In the genomic region with DNA sequence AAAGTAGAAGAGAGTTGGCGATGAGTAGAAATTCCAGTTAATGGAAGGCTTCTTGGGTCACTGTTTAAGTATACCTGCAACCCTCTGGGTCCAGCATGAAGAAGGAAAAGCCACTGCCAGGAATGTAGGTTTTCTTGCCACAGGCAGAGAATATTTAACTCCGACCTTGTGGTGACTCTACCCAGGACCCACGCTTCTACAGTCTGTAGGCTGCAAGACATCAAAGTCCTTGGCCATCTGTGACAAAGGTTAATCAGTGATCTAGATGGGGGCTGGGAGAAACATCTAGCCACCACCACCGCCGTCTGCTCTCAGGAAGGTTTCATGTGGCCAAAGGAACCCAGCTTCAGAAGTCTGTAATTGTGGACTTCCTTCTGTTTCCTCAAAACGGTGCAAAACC, we compare ENCODE assay signal across 10 mouse cellular contexts.
DNase-seq lines count a peak whose midpoint lies in the region; ATAC-seq and TF ChIP-seq lines count a peak whose summit lies in the region.
"Had no signal": no experiment of that assay in that cellular context is flagged by ENCODE, and none has a peak within 500 bp of the region (broad histone marks: within the 10 kb centered on the region; RNA-seq: fewer than 3 reads in every experiment).

No protein-coding gene starts in this region.

- H3K36me3 ChIP-seq in liver, adult 2 months (ENCODE audit: control insufficient read depth, insufficient read depth, low read length): no peaks in the 10 kb centered on the region
- H3K36me3 ChIP-seq in intestine, embryonic 15.5 days: no peaks in the 10 kb centered on the region
- H3K36me3 ChIP-seq in liver, postnatal 0 days (replicated peaks; ENCODE audit: insufficient read depth, low read length): no peaks in the 10 kb centered on the region
- H3K36me3 ChIP-seq: embryonic facial prominence, embryonic 13.5 days had no signal

- H3K9ac ChIP-seq in liver, adult 2 months (ENCODE audit: low read depth, low read length): no peak overlapping the region
- H3K9ac ChIP-seq in intestine, embryonic 15.5 days: no peak overlapping the region
- no peak overlapping the region for H3K9ac ChIP-seq in liver, postnatal 0 days (replicated peaks)
- H3K9ac ChIP-seq: embryonic facial prominence, embryonic 13.5 days had no signal

- peak; percentile 85 for DNase-seq in liver, adult 2 months (ENCODE audit: extremely low read depth, low read depth, low spot score)
- DNase-seq in liver: no peak
- peak; percentile 84 for DNase-seq in kidney, postnatal 14 days
- DNase-seq in liver, postnatal 0 days: no peak
- DNase-seq in right cerebral cortex, postnatal 25 days: no peak
- no peak for DNase-seq in embryo, embryonic 10.5 days (ENCODE audit: low spot score)
- DNase-seq: lung, postnatal 14 days had no signal

- TF ChIP-seq CTCF in liver, adult 2 months (IDR thresholded peaks at IDR 0.05; ENCODE audit: low read depth, low read length): no peak
- no peak for TF ChIP-seq CTCF in liver, postnatal 0 days (IDR thresholded peaks at IDR 0.05; ENCODE audit: low read depth)

- H3K27ac ChIP-seq in liver, adult 2 months (replicated peaks; ENCODE audit: insufficient read depth, low read depth, low read length): peak overlapping the region; percentile 98
- peak overlapping the region; percentile 79; the same call in 1 of the 2 replicates for H3K27ac ChIP-seq in intestine, embryonic 15.5 days
- H3K27ac ChIP-seq in liver, postnatal 0 days (ENCODE audit: low read depth): peak overlapping the region; percentile 88
- H3K27ac ChIP-seq: embryonic facial prominence, embryonic 13.5 days had no signal

- no peak for TF ChIP-seq POLR2A in liver, adult 2 months (IDR thresholded peaks at IDR 0.05; ENCODE audit: extremely low read depth, insufficient read depth, low read length)

- ATAC-seq in intestine, embryonic 15.5 days: peak; percentile 54; the same call in 1 of the 2 replicates
- ATAC-seq in liver, postnatal 0 days: peak; percentile 58

- peaks cover 44% of the 10 kb centered on the region for H3K4me1 ChIP-seq in liver, adult 2 months (ENCODE audit: control insufficient read depth, insufficient read depth, low read length)
- H3K4me1 ChIP-seq in intestine, embryonic 15.5 days (replicated peaks): peaks cover 9% of the 10 kb centered on the region
- H3K4me1 ChIP-seq in liver, postnatal 0 days (ENCODE audit: insufficient read depth): peaks cover 32% of the 10 kb centered on the region

- H3K4me3 ChIP-seq in liver, adult 2 months (ENCODE audit: insufficient read depth, low read depth, low read length): no peak overlapping the region
- H3K4me3 ChIP-seq in intestine, embryonic 15.5 days (replicated peaks): no peak overlapping the region
- no peak overlapping the region for H3K4me3 ChIP-seq in liver, postnatal 0 days (ENCODE audit: low read depth, low read length)
- H3K4me3 ChIP-seq: embryonic facial prominence, embryonic 13.5 days; myocyte had no signal

- WGBS in liver, adult 2 months: 26% methylated on average over 6 of the region's 6 CpGs
- WGBS in intestine, embryonic 15.5 days: 59% methylated on average over 6 of the region's 6 CpGs
- WGBS in liver, postnatal 0 days (ENCODE audit: insufficient replicate concordance): 46% methylated on average over 6 of the region's 6 CpGs

- peaks cover 4% of the 10 kb centered on the region; the same call in 1 of the 2 replicates for H3K79me2 ChIP-seq in liver, adult 2 months (ENCODE audit: control insufficient read depth, insufficient read depth, low read length)

- no peaks in the 10 kb centered on the region for H3K27me3 ChIP-seq in liver, adult 2 months (ENCODE audit: control insufficient read depth, insufficient read depth, low read length)
- no peaks in the 10 kb centered on the region for H3K27me3 ChIP-seq in intestine, embryonic 15.5 days (replicated peaks)
- H3K27me3 ChIP-seq in liver, postnatal 0 days (ENCODE audit: insufficient read depth, low read length): no peaks in the 10 kb centered on the region
- H3K27me3 ChIP-seq: embryonic facial prominence, embryonic 13.5 days had no signal

- H3K9me3 ChIP-seq in intestine, embryonic 15.5 days: no peaks in the 10 kb centered on the region
- H3K9me3 ChIP-seq in liver, postnatal 0 days (ENCODE audit: low read length): no peaks in the 10 kb centered on the region
- H3K9me3 ChIP-seq: embryonic facial prominence, embryonic 13.5 days had no signal

- no peak overlapping the region for H3K4me2 ChIP-seq in intestine, embryonic 15.5 days (replicated peaks)
- peak overlapping the region; percentile 27; the same call in 1 of the 2 replicates for H3K4me2 ChIP-seq in liver, postnatal 0 days (ENCODE audit: low read depth, low read length)
- H3K4me2 ChIP-seq: embryonic facial prominence, embryonic 13.5 days had no signal

- no peak for TF ChIP-seq EP300 in liver, postnatal 0 days (IDR thresholded peaks at IDR 0.05; ENCODE audit: low read depth)

Comparison
In these comparisons a context has a peak if more than half of its experiments do, and no peak if none do; other contexts are left out.
1. DNase-seq: peak in liver, adult 2 months (single experiment) and kidney, postnatal 14 days (single experiment); none in liver (single experiment), liver, postnatal 0 days (single experiment), right cerebral cortex, postnatal 25 days (single experiment) and embryo, embryonic 10.5 days (single experiment).
2. Peak in every context shown above with its lines, with median percentiles within 50 percentile points of each other: H3K27ac ChIP-seq.